Mouse (Mus musculus): Measurements from ENCODE around the gene Mob3b. TPM values are rescaled to one million over a fixed set of nuclear protein-coding genes. Genes with fewer than 3 reads are reported as not detected.

The Mob3b gene
- polyA plus RNA-seq, 1 experiment from 2014 or later = 1.3 TPM

DNA sequence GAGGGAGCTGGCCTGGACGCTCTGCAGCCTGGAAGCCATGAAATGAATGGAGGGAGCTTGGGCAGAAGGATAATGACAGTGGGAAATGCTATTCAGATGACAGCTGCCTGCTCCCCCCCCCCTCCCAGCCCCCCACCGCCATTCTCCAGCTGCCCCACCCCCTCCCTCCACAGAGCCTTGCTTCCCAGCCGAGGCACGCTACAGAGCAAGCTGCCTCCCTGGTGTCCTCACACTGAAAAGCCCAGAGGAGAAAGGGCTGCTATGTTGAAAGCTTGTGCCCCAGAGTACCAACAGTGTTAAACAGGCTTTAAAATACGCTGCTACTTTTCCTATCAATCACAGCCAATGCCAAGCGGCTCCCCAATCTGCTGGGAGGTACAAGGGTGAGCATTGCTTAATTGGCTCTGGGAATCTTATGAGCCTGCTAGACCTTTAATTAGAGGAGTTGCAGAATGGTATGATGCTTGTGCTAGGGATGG lies 31.9 kb downstream of the Mob3b start:
- Histone ChIP-seq H3K4me3 (ENCODE audit: low read depth, low read length) (no peak overlapping the region), H3K4me1 (ENCODE audit: control insufficient read depth, insufficient read depth, low read length) (peaks cover 8% of the 10 kb centered on the region), H3K27ac (ENCODE audit: low read depth, low read length) (no peak overlapping the region), H3K9ac (replicated peaks; ENCODE audit: low read depth, low read length) (no peak overlapping the region), H3K36me3 (ENCODE audit: control insufficient read depth, insufficient read depth, low read length) (no peaks in the 10 kb centered on the region), H3K4me2 (ENCODE audit: low read depth, low read length) (peak overlapping the region; percentile 18; the same call in 1 of the 2 replicates), H3K27me3 (ENCODE audit: control insufficient read depth, insufficient read depth, low read length) (no peaks in the 10 kb centered on the region), H3K9me3 (ENCODE audit: control insufficient read depth, low read length) (no peaks in the 10 kb centered on the region)
- peak; percentile 80 for ATAC-seq (ENCODE audit: low read depth)
- 5% methylated on average over 6 of the region's 6 CpGs for WGBS

DNA sequence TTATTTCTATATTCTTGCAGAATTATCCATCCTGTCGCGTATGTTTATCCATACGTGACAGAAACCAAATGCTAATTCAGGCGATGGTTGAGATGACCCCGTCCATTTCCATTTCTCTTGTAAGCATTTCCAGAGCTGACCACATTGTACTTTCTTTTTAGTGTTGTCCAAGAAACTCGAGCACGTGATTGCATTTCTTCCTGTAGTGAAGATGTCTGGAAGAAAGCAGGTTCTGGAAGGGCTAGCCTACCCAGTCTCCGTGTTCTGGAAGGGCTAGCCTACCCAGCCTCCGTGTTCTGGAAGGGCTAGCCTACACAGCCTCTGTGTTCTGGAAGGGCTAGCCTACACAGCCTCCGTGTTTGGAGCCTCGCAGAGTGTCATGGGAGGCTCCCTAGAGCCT lies 33.3 kb downstream of the Mob3b start:
- 80% methylated on average over 11 of the region's 11 CpGs for WGBS
- no peaks in the 10 kb centered on the region for H3K27me3 ChIP-seq (ENCODE audit: control insufficient read depth, insufficient read depth, low read length)
- ATAC-seq (ENCODE audit: low read depth) = no peak

DNA sequence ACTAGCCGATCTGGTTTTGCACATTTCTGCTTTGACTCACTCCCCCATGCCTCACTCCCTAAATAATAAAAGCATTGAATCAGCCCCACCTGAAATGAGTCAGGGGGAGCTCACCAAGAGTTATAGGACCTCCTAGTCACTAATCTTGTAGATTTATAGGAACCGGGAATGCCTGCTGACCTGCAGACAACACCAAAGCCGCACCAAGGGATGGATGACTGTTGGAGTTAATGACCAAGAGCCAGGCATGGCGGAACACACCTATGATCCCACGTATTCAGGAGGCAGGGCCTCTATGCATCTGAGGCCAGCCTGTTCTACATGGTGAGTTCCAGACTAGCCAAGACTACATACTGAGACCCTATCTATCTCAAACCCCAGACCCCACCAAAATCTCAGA lies 34.2 kb downstream of the Mob3b start:
- peaks cover 8% of the 10 kb centered on the region for H3K4me1 ChIP-seq (ENCODE audit: control insufficient read depth, insufficient read depth, low read length)
- no peak overlapping the region for H3K4me2 ChIP-seq (ENCODE audit: low read depth, low read length)
- 57% methylated on average over 5 of the region's 5 CpGs for WGBS
- no peak overlapping the region for H3K27ac ChIP-seq (ENCODE audit: low read depth, low read length)
- no peaks in the 10 kb centered on the region for H3K36me3 ChIP-seq (ENCODE audit: control insufficient read depth, insufficient read depth, low read length)
- H3K9ac ChIP-seq (replicated peaks; ENCODE audit: low read depth, low read length) = no peak overlapping the region
- no peak overlapping the region for H3K4me3 ChIP-seq (ENCODE audit: low read depth, low read length)
- ATAC-seq (ENCODE audit: low read depth) = no peak
- no peaks in the 10 kb centered on the region for H3K27me3 ChIP-seq (ENCODE audit: control insufficient read depth, insufficient read depth, low read length)
- H3K9me3 ChIP-seq (ENCODE audit: control insufficient read depth, low read length) = no peaks in the 10 kb centered on the region

More for the DNA sequence above, 33.3 kb downstream of the Mob3b start:
- Histone ChIP-seq H3K36me3 (ENCODE audit: control insufficient read depth, insufficient read depth, low read length) (no peaks in the 10 kb centered on the region), H3K4me2 (ENCODE audit: low read depth, low read length) (no peak overlapping the region), H3K9me3 (ENCODE audit: control insufficient read depth, low read length) (no peaks in the 10 kb centered on the region), H3K4me1 (ENCODE audit: control insufficient read depth, insufficient read depth, low read length) (peaks cover 8% of the 10 kb centered on the region), H3K9ac (replicated peaks; ENCODE audit: low read depth, low read length) (no peak overlapping the region), H3K4me3 (ENCODE audit: low read depth, low read length) (no peak overlapping the region), H3K27ac (ENCODE audit: low read depth, low read length) (no peak overlapping the region)

DNA sequence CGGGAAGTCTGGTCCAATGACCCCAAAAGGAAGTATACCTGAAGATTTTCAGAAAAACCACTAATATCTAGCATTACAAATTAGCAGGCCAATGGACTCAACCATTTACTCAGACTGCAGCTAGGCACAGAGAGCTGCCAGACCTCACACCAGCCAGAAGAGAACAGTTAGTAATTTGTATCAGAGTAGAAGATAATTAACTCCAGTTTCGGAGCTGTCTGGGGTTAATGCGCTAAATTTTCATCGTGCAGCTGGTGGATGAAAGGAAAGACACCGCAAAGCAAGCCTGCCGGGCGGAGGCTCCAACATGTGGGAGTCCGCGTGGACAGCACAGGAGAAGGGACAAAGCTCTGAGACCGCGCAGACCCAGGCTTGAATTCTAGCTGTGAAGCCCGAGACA lies 36.2 kb downstream of the Mob3b start:
- Histone ChIP-seq H3K27me3 (ENCODE audit: control insufficient read depth, insufficient read depth, low read length) (no peaks in the 10 kb centered on the region), H3K36me3 (ENCODE audit: control insufficient read depth, insufficient read depth, low read length) (no peaks in the 10 kb centered on the region), H3K4me2 (ENCODE audit: low read depth, low read length) (no peak overlapping the region), H3K9me3 (ENCODE audit: control insufficient read depth, low read length) (no peaks in the 10 kb centered on the region), H3K4me3 (ENCODE audit: low read depth, low read length) (no peak overlapping the region), H3K27ac (ENCODE audit: low read depth, low read length) (no peak overlapping the region), H3K4me1 (ENCODE audit: control insufficient read depth, insufficient read depth, low read length) (peaks cover 8% of the 10 kb centered on the region), H3K9ac (replicated peaks; ENCODE audit: low read depth, low read length) (no peak overlapping the region)
- ATAC-seq (ENCODE audit: low read depth) = no peak
- WGBS = 46% methylated on average over 12 of the region's 12 CpGs

DNA sequence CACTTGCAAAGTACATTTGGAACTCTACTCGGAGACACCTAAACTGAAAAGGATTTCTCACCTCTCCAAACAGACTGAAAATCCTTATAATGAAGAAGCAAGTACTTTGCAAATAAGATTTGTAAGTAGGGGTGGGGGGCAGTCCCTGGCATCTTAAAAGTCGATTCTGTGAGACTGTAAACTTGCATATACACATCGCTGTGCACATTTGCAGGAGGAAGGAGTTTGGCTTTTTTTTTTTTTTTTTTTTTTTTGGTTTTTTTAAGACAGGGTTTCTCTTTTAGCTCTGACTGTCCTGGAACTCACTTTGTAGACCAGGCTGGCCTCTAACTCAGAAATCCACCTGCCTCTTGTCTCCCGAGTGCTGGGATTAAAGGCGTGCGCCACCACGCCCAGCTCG lies 36.7 kb downstream of the Mob3b start:
- Histone ChIP-seq H3K9me3 (ENCODE audit: control insufficient read depth, low read length) (no peaks in the 10 kb centered on the region), H3K9ac (replicated peaks; ENCODE audit: low read depth, low read length) (no peak overlapping the region), H3K36me3 (ENCODE audit: control insufficient read depth, insufficient read depth, low read length) (no peaks in the 10 kb centered on the region), H3K27ac (ENCODE audit: low read depth, low read length) (no peak overlapping the region), H3K4me3 (ENCODE audit: low read depth, low read length) (no peak overlapping the region), H3K4me2 (ENCODE audit: low read depth, low read length) (no peak overlapping the region), H3K4me1 (ENCODE audit: control insufficient read depth, insufficient read depth, low read length) (peaks cover 6% of the 10 kb centered on the region), H3K27me3 (ENCODE audit: control insufficient read depth, insufficient read depth, low read length) (no peaks in the 10 kb centered on the region)
- ATAC-seq (ENCODE audit: low read depth) = no peak
- 93% methylated on average over 8 of the region's 8 CpGs for WGBS

DNA sequence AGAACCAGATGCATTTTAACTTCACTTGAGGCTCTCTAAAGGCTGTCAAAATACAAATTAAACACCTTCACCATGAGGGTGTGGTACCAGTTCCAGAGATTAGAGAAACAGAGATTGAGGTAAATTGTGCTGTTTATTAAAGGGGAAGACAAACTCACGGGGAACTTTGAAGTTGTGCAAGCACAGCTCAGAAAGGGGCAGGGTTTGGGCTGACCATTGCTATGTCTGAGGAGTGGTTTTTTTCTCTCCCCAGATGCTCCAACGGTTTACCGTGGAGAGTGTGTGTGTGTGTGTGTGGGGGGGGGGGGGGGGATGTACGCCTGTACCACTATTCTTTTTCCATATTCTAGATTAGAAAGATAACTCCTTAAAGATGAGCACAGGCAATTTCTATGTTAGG lies 37.1 kb downstream of the Mob3b start:
- Histone ChIP-seq H3K9me3 (ENCODE audit: control insufficient read depth, low read length) (no peaks in the 10 kb centered on the region), H3K36me3 (ENCODE audit: control insufficient read depth, insufficient read depth, low read length) (no peaks in the 10 kb centered on the region), H3K4me1 (ENCODE audit: control insufficient read depth, insufficient read depth, low read length) (peaks cover 2% of the 10 kb centered on the region), H3K27me3 (ENCODE audit: control insufficient read depth, insufficient read depth, low read length) (no peaks in the 10 kb centered on the region), H3K9ac (replicated peaks; ENCODE audit: low read depth, low read length) (no peak overlapping the region), H3K27ac (ENCODE audit: low read depth, low read length) (no peak overlapping the region), H3K4me2 (ENCODE audit: low read depth, low read length) (no peak overlapping the region), H3K4me3 (ENCODE audit: low read depth, low read length) (no peak overlapping the region)
- ATAC-seq (ENCODE audit: low read depth) = no peak
- WGBS = 72% methylated on average over 4 of the region's 4 CpGs

DNA sequence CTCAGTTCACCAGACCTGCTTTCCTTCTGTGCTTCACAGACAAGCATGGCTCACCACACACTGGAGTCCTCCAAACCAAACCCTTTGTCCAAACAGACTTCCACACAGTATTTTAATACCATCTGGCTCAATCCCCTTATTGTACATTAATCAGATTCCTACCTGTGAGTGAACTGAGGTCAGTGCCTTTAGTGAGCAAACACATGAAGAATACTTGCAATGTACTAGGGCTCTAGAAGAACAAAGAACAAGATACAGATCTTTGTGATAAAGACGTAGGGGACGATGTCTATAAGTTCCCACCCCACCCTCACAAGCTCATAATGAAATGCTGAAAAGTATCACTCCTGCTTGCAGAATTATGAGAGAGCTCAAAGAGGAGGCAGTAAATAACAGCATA lies 38.4 kb downstream of the Mob3b start:
- H3K9me3 ChIP-seq (ENCODE audit: control insufficient read depth, low read length) = no peaks in the 10 kb centered on the region
- WGBS = 86% methylated on average over 2 of the region's 2 CpGs
- ATAC-seq (ENCODE audit: low read depth) = no peak

DNA sequence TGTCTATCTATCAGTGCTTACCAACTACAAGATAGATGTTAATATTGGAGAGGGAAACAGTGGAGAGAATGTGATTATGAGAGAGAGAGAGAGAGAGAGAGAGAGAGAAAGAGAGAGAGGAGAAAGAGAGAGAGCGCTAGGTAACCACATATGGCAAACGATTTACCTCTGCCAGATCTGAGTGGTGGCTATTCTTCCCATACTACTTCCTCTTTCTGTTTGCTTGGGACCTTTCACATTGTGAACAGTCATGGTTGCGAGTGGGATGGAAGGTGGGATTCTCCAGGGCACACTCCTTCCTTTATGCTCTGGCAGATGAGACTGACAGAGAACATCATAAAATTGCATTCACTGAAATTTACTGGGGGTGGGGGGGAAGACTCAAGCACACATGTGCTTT lies 40.1 kb downstream of the Mob3b start:
- Histone ChIP-seq H3K9me3 (ENCODE audit: control insufficient read depth, low read length) (no peaks in the 10 kb centered on the region), H3K36me3 (ENCODE audit: control insufficient read depth, insufficient read depth, low read length) (no peaks in the 10 kb centered on the region), H3K4me1 (ENCODE audit: control insufficient read depth, insufficient read depth, low read length) (no peaks in the 10 kb centered on the region), H3K4me3 (ENCODE audit: low read depth, low read length) (no peak overlapping the region), H3K9ac (replicated peaks; ENCODE audit: low read depth, low read length) (no peak overlapping the region), H3K4me2 (ENCODE audit: low read depth, low read length) (no peak overlapping the region), H3K27ac (ENCODE audit: low read depth, low read length) (no peak overlapping the region), H3K27me3 (ENCODE audit: control insufficient read depth, insufficient read depth, low read length) (no peaks in the 10 kb centered on the region)
- 92% methylated on average over 3 of the region's 3 CpGs for WGBS
- no peak for ATAC-seq (ENCODE audit: low read depth)

More for the DNA sequence above, 38.4 kb downstream of the Mob3b start:
- Histone ChIP-seq H3K4me2 (ENCODE audit: low read depth, low read length) (no peak overlapping the region), H3K4me3 (ENCODE audit: low read depth, low read length) (no peak overlapping the region), H3K27ac (ENCODE audit: low read depth, low read length) (no peak overlapping the region), H3K9ac (replicated peaks; ENCODE audit: low read depth, low read length) (no peak overlapping the region), H3K36me3 (ENCODE audit: control insufficient read depth, insufficient read depth, low read length) (no peaks in the 10 kb centered on the region), H3K27me3 (ENCODE audit: control insufficient read depth, insufficient read depth, low read length) (no peaks in the 10 kb centered on the region), H3K4me1 (ENCODE audit: control insufficient read depth, insufficient read depth, low read length) (no peaks in the 10 kb centered on the region)

DNA sequence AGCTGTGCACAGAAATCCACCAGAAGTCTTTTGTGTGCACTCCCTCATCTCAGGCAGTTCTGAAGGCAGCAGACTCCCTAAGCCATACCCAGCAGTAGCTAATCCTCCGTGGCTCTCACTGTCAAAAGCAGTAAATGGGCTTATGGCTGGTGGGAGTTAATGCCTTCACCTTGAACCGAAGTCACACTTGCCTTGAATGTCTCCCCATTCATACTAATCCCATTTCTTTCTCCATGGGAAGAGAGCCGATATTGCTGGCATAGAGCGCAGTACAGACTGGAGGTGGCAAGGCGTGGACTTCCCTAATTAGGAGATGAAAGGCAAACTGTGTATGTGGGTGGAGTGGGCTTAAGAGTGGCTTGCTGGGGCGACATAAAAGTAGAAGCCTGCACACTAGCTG lies 41.4 kb downstream of the Mob3b start:
- Histone ChIP-seq H3K9ac (replicated peaks; ENCODE audit: low read depth, low read length) (no peak overlapping the region), H3K27ac (ENCODE audit: low read depth, low read length) (no peak overlapping the region), H3K4me3 (ENCODE audit: low read depth, low read length) (no peak overlapping the region), H3K36me3 (ENCODE audit: control insufficient read depth, insufficient read depth, low read length) (no peaks in the 10 kb centered on the region), H3K27me3 (ENCODE audit: control insufficient read depth, insufficient read depth, low read length) (no peaks in the 10 kb centered on the region), H3K4me2 (ENCODE audit: low read depth, low read length) (no peak overlapping the region), H3K9me3 (ENCODE audit: control insufficient read depth, low read length) (no peaks in the 10 kb centered on the region), H3K4me1 (ENCODE audit: control insufficient read depth, insufficient read depth, low read length) (no peaks in the 10 kb centered on the region)
- no peak for ATAC-seq (ENCODE audit: low read depth)
- WGBS = 67% methylated on average over 6 of the region's 6 CpGs

DNA sequence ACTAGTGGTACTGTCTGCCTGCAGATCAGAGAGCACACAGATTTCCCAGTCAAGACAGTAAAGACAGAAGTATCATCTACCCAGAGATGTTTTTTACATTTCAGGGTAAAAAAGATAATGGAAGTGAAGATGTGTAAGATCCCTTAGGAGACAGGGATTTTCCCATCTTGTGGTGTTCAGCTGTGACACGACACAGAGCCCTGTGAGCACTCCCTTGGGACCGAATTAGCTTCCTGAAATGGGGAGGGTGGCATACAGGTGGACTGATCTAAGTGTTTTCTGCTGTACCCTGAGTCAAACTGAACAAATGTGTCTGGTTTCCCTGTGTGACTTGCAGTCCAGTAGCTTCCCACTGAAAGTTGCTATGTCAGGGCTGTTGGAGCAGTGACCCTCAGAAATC lies 42.3 kb downstream of the Mob3b start:
- Histone ChIP-seq H3K4me2 (ENCODE audit: low read depth, low read length) (no peak overlapping the region), H3K9me3 (ENCODE audit: control insufficient read depth, low read length) (no peaks in the 10 kb centered on the region), H3K4me3 (ENCODE audit: low read depth, low read length) (no peak overlapping the region), H3K9ac (replicated peaks; ENCODE audit: low read depth, low read length) (no peak overlapping the region), H3K27me3 (ENCODE audit: control insufficient read depth, insufficient read depth, low read length) (no peaks in the 10 kb centered on the region), H3K4me1 (ENCODE audit: control insufficient read depth, insufficient read depth, low read length) (no peaks in the 10 kb centered on the region), H3K27ac (ENCODE audit: low read depth, low read length) (no peak overlapping the region), H3K36me3 (ENCODE audit: control insufficient read depth, insufficient read depth, low read length) (no peaks in the 10 kb centered on the region)
- no peak for ATAC-seq (ENCODE audit: low read depth)
- WGBS = 58% methylated on average over 2 of the region's 2 CpGs

Measured in neural tube, embryonic 14.5 days (tissue).